Mouse (Mus musculus) A20 (cell line): ENCODE data around the gene Cyp2d26.
"Not testable (repeated sequence)": the region's sequence is repeated elsewhere in the genome, so short reads cannot be mapped to it uniquely, and the experiment has no call there.

ENCODE experiments used
- DNase-seq: peaks from one replicate; pipeline ENCODE4 v3.0.0-alpha.2; 2011; ENCODE audit warnings: low read depth, low spot score

The Cyp2d26 gene

GRCm38 (mm10) chr15:82794277-82794676, at the start of gene Cyp2d26:
Gene Cyp2d26 (minus strand): TSS chr15:82794294.
- DNase-seq = no peak

- no peak for DNase-seq
Measured at GRCm38 (mm10) chr15:82839146-82839545, 45.1 kb upstream of the Cyp2d26 start.

- DNase-seq = no peak
Measured at GRCm38 (mm10) chr15:82829917-82830316, 35.8 kb upstream of the Cyp2d26 start.

- DNase-seq = no peak
Measured at GRCm38 (mm10) chr15:82825866-82826265, 31.8 kb upstream of the Cyp2d26 start.

- no peak for DNase-seq
Measured at GRCm38 (mm10) chr15:82822347-82822746, 28.3 kb upstream of the Cyp2d26 start.

- DNase-seq = no peak
Measured at GRCm38 (mm10) chr15:82821657-82822056, 27.6 kb upstream of the Cyp2d26 start.

- no peak for DNase-seq
Measured at GRCm38 (mm10) chr15:82815296-82815695, 21.2 kb upstream of the Cyp2d26 start.

- DNase-seq = peak; percentile 57
Measured at GRCm38 (mm10) chr15:82814806-82815205, 20.7 kb upstream of the Cyp2d26 start.

GRCm38 (mm10) chr15:82814321-82814720, 20.2 kb upstream of the Cyp2d26 start:
- DNase-seq = no peak

- no peak for DNase-seq
Measured at GRCm38 (mm10) chr15:82810556-82810955, 16.5 kb upstream of the Cyp2d26 start.

- DNase-seq = no peak
Measured at GRCm38 (mm10) chr15:82809511-82809910, 15.4 kb upstream of the Cyp2d26 start.

GRCm38 (mm10) chr15:82806969-82807763, 13.1 kb upstream of the Cyp2d26 start:
- no peak for DNase-seq

GRCm38 (mm10) chr15:82804708-82805639, 10.9 kb upstream of the Cyp2d26 start:
- peak; percentile 64 for DNase-seq

GRCm38 (mm10) chr15:82795936-82796440, 1.9 kb upstream of the Cyp2d26 start:
- no peak for DNase-seq

GRCm38 (mm10) chr15:82793868-82794267, 226 bp downstream of the Cyp2d26 start:
- DNase-seq = no peak

GRCm38 (mm10) chr15:82793454-82793853, 640 bp downstream of the Cyp2d26 start:
- DNase-seq = no peak

- DNase-seq = no peak
Measured at GRCm38 (mm10) chr15:82792566-82792965, 1.5 kb downstream of the Cyp2d26 start.

GRCm38 (mm10) chr15:82784581-82784980, 9.5 kb downstream of the Cyp2d26 start:
- no peak for DNase-seq

- DNase-seq = no peak
Measured at GRCm38 (mm10) chr15:82783800-82784199, 10.3 kb downstream of the Cyp2d26 start.

- not testable (repeated sequence) for DNase-seq
Measured at GRCm38 (mm10) chr15:82777856-82778255, 16.2 kb downstream of the Cyp2d26 start.

GRCm38 (mm10) chr15:82765943-82766342, 28.2 kb downstream of the Cyp2d26 start:
- no peak for DNase-seq

GRCm38 (mm10) chr15:82764881-82765280, 29.2 kb downstream of the Cyp2d26 start:
- no peak for DNase-seq
